Mouse (Mus musculus) thymus, postnatal 0 days (tissue): ENCODE measurements around the gene St6gal1. TPM values are rescaled to one million over a fixed set of nuclear protein-coding genes. Genes with fewer than 3 reads are reported as not detected.
"Not testable (repeated sequence)": the region's sequence is repeated elsewhere in the genome, so short reads cannot be mapped to it uniquely, and the experiment has no call there.

Experiments
- DNase-seq: peaks from one replicate; pipeline ENCODE4 v3.0.0-alpha.2; 2015; ENCODE audit warnings: low spot score
- polyA plus RNA-seq: library from polyadenylated mRNA; unstranded; fragments of >200 nt; fragmentation: Nextera tagmentation; extraction: Ambion mirVana; gene quantifications from 2 replicates; pipeline ENCODE4 v1.2.1, GENCODE M21; 2015

The St6gal1 gene
- 37.9 and 42.2 TPM in 2 replicates for polyA plus RNA-seq

GRCm38 (mm10) chr16:23224671-23225068 lies at the start of gene St6gal1:
TSS of gene St6gal1 (plus strand) at chr16:23224740.
- DNase-seq = peak; percentile 83

- peak; percentile 79 for DNase-seq
These were observed 49.7 kb upstream of the St6gal1 start for GRCm38 (mm10) chr16:23174855-23175254.

GRCm38 (mm10) chr16:23175956-23176355 lies 48.6 kb upstream of the St6gal1 start:
- DNase-seq = no peak

DNA sequence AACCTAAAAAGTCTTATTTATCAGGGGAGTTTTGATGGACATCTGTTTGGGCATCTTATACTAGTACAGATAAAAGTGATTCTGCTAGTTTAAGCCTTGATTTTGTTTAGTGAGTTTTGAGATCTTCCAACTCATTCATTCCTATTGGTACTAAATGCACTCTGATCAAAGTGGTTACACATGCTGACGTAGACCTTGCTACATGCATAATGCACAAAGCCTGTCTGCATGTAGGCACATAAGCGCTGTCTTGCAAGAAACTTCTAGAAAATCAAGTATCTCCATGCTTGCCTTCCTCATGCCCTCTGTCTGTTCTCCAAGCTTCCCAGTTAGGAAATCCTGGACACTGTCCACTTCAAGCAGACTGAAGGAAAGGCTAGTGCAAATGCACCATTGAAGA lies 46.7 kb upstream of the St6gal1 start:
- no peak for DNase-seq

DNA sequence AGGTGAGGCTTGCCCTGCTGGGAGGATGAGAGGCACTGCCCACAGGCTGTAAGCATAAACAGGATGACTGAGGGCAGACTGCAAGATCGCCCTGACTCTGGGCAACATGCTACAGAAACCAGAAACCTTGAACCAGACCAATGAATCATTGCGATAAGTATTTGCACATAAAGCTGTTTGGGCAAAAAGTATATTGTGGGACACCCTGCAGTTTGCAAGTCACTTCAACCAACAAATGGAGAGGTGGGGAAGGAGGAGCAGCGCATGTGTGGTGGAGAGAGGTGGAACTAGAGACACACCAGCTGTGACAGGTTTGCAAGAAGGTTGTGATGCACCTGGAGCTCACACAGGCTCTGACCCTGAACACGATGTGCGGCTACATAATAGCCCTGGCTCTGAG lies 45.7 kb upstream of the St6gal1 start:
- DNase-seq = no peak

DNA sequence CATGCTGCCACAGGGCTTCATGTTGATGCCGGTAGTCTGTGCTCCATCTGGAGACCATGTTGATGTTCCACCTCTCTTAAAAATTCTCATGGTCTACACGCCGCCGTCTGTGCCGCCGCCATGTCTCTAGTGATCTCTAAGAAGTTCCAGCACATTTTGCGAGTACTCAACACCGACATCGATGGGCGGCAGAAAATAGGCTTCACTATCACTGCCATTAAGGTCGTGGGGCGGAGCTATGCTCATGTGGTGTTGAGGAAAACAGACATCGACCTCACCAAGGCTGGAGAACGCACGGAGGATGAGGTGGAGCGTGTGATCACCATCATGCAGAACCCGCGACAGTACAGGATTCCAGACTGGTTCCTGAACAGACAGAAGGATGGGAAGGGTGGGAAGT lies 45.1 kb upstream of the St6gal1 start:
- not testable (repeated sequence) for DNase-seq

DNA sequence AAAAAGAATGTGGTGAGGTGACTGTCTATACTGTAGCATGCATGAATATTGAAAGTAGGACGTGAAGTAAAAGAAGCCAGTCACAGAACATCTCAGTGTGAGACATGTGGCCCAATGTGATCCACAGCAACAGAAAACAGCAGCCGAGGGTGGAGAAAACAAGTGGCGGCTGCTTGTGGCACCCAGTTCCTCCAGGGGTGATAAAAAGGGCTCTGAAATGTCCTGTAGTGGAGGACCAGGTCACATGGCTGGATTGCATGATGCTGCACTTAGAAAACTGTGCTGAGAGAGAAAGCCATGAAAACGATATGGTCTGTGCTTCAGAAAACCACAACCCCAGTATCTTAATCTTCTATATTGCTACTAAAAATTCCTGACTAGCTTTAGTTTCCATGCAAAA lies 43.5 kb upstream of the St6gal1 start:
- no peak for DNase-seq

GRCm38 (mm10) chr16:23181487-23181886 lies 43.1 kb upstream of the St6gal1 start:
- DNase-seq = peak; percentile 75

GRCm38 (mm10) chr16:23181942-23182597 lies 42.5 kb upstream of the St6gal1 start:
- no peak for DNase-seq

DNA sequence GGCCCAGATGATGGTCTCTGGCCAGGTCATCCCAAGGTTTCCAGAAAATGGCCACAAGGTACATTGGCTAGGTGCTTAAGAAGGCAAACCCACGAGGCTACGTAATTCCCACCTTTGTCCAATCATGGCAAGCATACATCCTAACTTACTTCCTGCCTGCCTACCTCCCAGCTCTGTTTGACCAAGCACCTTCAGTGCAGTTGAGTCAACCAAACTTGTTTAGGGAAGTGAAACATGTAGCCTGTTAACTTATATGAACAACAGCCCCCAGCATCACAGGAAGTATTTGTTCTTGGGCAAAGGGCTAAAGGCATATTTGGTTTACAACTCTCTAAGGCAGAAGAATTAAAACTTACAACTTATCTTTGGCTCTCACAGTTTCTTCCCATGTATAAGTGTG lies 38.7 kb upstream of the St6gal1 start:
- DNase-seq = no peak

DNA sequence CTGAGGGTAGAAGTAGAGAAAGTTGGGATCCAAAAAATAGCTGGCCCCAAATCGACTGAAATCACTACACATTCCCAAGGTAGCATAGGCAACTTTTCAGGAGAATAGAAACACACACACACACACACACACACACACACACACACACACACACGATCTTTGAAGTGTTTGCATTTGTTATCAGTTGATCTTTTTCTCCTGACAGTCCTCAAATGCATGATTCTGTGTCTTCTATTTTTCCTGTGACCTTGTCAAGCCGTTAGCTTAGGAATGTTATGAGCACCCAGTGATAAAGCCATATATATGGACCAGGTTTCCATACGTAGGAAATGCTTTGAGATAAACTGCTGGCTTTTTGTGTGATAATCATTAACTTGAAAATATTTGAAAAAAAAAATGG lies 38.1 kb upstream of the St6gal1 start:
- no peak for DNase-seq

- no peak for DNase-seq
These were observed 36.6 kb upstream of the St6gal1 start for GRCm38 (mm10) chr16:23187983-23188382.

- no peak for DNase-seq
These were observed 34.9 kb upstream of the St6gal1 start for GRCm38 (mm10) chr16:23189612-23190011.

DNA sequence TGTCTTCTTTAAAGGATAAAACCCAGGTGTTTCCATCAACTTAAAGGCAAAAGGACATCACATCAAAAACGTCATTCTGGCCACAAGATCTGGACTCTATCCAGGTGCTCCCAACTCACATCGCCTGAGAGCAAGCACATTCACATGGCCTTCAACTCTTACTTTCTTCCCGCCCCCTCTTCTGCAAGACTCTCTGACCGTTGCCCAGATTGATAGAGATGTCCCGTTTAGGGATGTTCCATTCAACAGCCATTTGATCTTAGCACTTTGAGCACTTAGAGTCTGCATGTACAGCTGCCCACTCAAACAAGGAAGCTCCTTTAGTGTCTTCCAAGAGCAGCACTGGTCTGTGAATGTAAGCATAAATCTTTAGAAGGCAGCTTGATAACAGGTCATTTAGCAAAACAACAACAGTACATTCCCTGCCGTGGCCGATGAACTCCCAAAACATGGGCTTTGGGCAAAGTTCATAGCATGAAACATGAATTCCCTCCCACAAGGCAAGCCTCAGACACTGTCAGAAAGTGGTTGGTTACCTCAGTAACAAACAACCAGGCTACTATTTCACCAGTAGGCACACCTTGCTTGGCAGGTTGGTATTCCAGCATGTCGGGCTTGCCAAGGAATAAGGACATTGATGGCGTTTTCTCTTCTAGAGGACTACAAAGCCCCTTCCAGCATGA lies 32.8 kb upstream of the St6gal1 start:
- DNase-seq = no peak

GRCm38 (mm10) chr16:23195618-23196017 lies 28.9 kb upstream of the St6gal1 start:
- no peak for DNase-seq

- DNase-seq = no peak
These were observed 28.2 kb upstream of the St6gal1 start for GRCm38 (mm10) chr16:23196296-23196695.

DNA sequence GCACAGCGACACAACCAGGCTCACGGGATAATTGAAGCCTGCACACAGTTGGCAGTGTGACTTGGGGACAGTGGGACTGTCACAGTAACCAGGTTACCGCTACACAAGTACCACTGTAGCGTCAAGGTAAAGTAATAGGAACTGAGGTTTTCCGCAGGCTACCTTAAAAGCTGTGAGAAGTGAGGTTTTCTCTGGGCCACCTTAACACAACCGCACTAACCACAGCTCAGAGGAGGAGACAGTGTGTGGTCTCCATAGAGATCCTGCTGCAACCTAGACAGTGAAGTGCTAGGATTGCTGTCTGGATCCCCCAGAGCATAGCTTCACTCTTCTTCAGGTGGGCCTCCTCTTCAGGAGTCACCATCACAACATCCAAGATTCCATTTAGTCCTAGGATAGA lies 27.7 kb upstream of the St6gal1 start:
- DNase-seq = no peak

GRCm38 (mm10) chr16:23201498-23201897 lies 23.0 kb upstream of the St6gal1 start:
- no peak for DNase-seq

GRCm38 (mm10) chr16:23214314-23214713 lies 10.2 kb upstream of the St6gal1 start:
- DNase-seq = no peak

DNA sequence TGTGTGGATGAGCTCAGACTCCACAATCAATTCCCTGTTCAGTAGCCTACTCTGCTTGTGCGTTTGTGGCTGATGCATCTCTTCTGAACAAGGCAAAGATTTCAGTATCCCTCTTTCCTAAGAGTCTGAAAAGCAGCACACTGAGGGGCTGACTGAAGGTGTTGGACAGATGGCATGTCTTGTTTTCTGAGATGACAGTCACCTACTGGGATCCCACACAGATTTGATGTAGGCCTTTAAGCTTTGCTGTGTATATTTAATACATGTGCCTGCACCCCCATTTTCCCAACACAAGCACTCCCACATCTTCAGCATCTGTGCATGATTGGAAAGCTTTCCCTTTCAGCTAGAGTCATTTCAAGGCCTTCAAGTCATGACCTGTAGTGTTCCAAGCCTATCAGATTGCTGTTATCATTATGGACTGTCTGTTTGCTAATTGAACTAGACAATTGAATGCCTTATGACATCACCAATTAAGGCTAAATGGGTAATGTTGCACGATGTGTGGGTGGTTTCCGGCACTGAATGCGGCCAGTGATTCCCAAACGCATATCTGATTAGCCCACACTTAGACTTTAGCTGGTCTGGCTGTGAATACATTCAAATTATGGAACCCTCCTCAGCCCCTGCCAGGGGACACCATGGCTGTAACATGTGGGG lies 9.2 kb upstream of the St6gal1 start:
- DNase-seq = no peak

- DNase-seq = no peak
These were observed 8.2 kb upstream of the St6gal1 start for GRCm38 (mm10) chr16:23216366-23216765.

- DNase-seq = no peak
These were observed 6.2 kb upstream of the St6gal1 start for GRCm38 (mm10) chr16:23218313-23218712.
